Mouse (Mus musculus): ENCODE measurements around the gene Gltp. TPM values are rescaled to one million over a fixed set of nuclear protein-coding genes. Genes with fewer than 3 reads are reported as not detected.

Gltp gene
- polyA plus RNA-seq, 1 experiment from 2014 or later, result 86.0 TPM

DNA sequence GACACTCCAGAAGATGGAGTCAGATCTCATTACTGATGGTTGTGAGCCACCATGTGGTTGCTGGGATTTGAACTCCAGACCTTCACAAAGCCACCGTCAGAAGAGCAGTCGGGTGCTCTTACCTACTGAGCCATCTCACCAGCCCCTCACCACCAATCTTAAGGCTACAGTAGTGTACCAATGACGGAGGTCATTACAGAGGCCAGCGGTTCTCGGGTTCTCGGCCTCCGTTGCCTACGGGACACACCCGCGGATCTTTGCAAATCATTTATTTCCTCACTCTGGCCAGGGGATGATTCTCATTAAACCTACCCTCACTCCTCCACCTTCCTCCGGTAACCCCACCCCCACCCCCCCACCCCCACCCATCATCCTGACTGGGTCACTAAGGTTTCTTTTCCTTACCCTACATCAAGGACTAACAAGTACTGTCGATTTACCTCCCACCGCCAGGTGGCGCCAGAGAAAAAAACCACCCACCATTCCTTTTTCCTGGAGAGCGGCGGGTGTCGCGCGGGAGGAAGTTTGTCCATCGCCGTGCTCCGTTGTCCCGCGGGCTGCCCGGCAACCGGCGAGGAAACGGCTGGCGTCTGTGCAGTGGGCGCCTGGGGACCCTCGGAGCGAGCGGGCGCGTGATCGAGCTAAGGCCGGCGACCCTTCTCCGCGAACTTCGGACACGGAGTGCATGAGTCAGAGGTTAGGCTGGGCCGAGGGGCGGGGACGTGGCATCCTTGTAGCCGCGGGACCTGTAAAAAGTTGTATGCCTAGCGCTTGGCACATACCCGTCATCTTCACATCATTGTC, 16.7 kb upstream of the Gltp start, which contains the start of gene Tchp:
Gene Tchp, plus strand, starts transcription at position 496 of the 804 bp plus-strand sequence.
- ATAC-seq (ENCODE audit: low FRiP score, low TSS enrichment), result peak; percentile 83
- Histone ChIP-seq H3K9me3 (ENCODE audit: low read length) (no peaks in the 10 kb centered on the region), H3K4me2 (replicated peaks; ENCODE audit: low read depth, low read length) (peak within 1 kb of the TSS; percentile 87), H3K4me3 (ENCODE audit: low read length) (peak within 1 kb of the TSS; percentile 71), H3K27me3 (ENCODE audit: insufficient read depth, low read length) (no peaks in the 10 kb centered on the region), H3K27ac (ENCODE audit: low read length) (no peak within 1 kb of the TSS), H3K36me3 (ENCODE audit: insufficient read depth, low read length) (peaks cover 28% of the 10 kb centered on the region), H3K4me1 (ENCODE audit: insufficient read depth, low read length) (peaks cover 8% of the 10 kb centered on the region), H3K9ac (replicated peaks; ENCODE audit: low read length) (peak within 1 kb of the TSS; percentile 74)
- WGBS, result 3% methylated on average over 47 of the region's 49 CpGs

DNA sequence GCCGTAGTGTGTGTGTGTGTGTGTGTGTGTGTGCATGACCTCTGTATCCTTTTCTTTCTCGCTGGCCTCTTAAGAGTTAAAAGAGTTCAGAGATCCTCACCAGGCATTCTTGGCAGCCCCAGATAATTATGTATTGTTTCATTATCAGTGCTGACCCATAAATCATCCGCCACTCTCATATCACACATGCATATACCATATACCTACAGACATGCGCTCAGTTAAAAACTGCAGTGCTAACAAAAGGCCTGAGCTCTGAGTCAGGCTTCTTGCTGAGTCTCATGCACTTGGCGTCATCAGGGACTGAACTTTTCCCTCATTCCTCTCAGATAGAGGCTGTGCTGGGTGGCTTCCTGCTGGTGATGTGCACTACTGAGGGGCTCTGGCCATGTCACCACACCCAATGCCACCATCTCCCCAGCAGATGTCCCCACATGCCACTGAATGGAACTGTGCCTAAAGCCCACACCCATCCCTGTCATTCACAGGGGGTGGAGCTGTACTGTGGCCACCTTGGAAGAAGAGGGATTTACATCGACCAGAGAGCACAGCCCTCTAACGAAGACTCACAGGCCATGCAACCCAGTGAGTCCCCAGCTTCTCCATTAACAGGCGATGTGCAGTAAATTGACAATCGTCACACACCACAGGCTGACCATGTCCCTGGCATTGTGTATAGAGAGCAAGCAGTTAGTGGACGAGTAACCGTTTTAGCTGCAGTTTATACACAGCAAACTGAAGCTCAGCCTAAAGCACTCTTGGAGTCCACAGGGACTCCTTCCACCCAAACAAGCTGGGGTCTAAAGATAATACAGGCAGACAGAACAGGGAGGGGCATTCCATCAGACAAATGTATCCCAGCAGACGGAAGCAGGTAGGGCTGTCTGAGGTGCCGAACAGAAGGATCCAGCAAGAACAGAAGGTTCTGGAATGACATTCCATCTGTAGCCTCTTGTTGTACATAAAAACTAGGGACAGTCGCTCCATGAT, 11.9 kb upstream of the Gltp start:
- Histone ChIP-seq H3K27ac (ENCODE audit: low read length) (no peak overlapping the region), H3K36me3 (ENCODE audit: insufficient read depth, low read length) (no peaks in the 10 kb centered on the region), H3K4me3 (ENCODE audit: low read length) (no peak overlapping the region), H3K9ac (replicated peaks; ENCODE audit: low read length) (no peak overlapping the region), H3K27me3 (ENCODE audit: insufficient read depth, low read length) (no peaks in the 10 kb centered on the region), H3K9me3 (ENCODE audit: low read length) (no peaks in the 10 kb centered on the region), H3K4me1 (ENCODE audit: insufficient read depth, low read length) (no peaks in the 10 kb centered on the region), H3K4me2 (replicated peaks; ENCODE audit: low read depth, low read length) (no peak overlapping the region)
- ATAC-seq (ENCODE audit: low FRiP score, low TSS enrichment), result peak; percentile 80
- 61% methylated on average over 14 of the region's 14 CpGs for WGBS

DNA sequence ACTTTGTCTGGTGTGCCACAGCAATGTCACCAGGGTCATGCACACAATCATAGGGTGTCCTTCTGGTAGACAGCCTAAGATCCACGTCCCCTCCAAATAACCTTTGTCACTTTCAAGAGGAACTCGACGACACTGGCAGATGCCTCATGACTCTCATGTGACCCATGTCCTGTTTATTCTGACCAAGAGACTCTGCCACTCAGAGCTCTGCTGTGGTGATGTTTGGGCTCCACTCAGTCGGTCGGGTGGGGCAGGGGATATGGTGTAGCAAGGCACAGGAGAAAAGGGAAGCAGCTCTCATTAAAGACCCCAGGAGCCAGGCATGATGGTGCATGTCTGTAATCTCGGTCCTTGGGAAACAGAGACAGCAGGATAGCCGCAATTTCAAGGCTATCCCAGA, 8.2 kb upstream of the Gltp start:
- WGBS, result 61% methylated on average over 7 of the region's 7 CpGs
- no peaks in the 10 kb centered on the region for H3K27me3 ChIP-seq (ENCODE audit: insufficient read depth, low read length)
- no peak overlapping the region for H3K4me3 ChIP-seq (ENCODE audit: low read length)
- no peaks in the 10 kb centered on the region for H3K36me3 ChIP-seq (ENCODE audit: insufficient read depth, low read length)
- no peak for ATAC-seq (ENCODE audit: low FRiP score, low TSS enrichment)
- H3K4me2 ChIP-seq (replicated peaks; ENCODE audit: low read depth, low read length), result no peak overlapping the region
- H3K9me3 ChIP-seq (ENCODE audit: low read length), result no peaks in the 10 kb centered on the region
- H3K9ac ChIP-seq (replicated peaks; ENCODE audit: low read length), result no peak overlapping the region
- H3K27ac ChIP-seq (ENCODE audit: low read length), result no peak overlapping the region
- no peaks in the 10 kb centered on the region for H3K4me1 ChIP-seq (ENCODE audit: insufficient read depth, low read length)

DNA sequence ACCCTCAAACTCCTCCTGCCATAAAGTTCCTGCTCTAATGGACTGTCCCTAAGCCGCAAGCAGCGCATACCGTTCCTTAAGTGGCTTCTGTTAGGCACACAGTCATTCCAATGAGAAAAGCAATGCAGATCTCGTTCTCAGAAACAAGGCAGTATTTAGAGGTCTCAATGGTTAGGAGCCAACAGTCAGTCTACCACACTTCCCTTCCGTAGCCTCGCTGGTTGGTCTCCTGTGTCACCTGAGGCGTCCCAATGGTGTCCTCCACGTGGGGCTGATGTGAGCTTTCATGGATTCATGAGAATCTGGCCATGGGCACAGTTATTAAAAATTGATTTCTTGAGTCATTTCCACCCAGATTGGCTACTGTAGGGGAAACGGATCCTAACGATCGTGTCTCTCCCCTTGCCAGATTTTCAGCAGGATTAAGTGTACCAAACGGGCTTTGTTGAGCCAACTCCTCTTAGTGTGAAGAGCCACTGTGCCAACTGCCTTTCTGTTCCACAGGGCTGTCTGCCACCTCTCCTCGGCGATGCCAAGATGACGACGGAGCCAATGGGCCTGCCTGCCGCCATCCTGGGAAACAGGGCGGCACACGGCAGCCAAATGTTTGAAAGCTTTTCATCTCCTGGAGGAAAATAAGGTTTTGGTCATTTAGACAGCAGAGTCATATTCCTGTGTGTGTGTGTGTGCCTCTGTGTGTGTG, 7.4 kb upstream of the Gltp start:
- no peaks in the 10 kb centered on the region for H3K4me1 ChIP-seq (ENCODE audit: insufficient read depth, low read length)
- H3K4me3 ChIP-seq (ENCODE audit: low read length), result no peak overlapping the region
- no peak overlapping the region for H3K9ac ChIP-seq (replicated peaks; ENCODE audit: low read length)
- H3K27ac ChIP-seq (ENCODE audit: low read length), result no peak overlapping the region
- no peaks in the 10 kb centered on the region for H3K27me3 ChIP-seq (ENCODE audit: insufficient read depth, low read length)
- ATAC-seq (ENCODE audit: low FRiP score, low TSS enrichment), result no peak
- no peak overlapping the region for H3K4me2 ChIP-seq (replicated peaks; ENCODE audit: low read depth, low read length)
- no peaks in the 10 kb centered on the region for H3K9me3 ChIP-seq (ENCODE audit: low read length)
- no peaks in the 10 kb centered on the region for H3K36me3 ChIP-seq (ENCODE audit: insufficient read depth, low read length)
- 88% methylated on average over 19 of the region's 19 CpGs for WGBS

DNA sequence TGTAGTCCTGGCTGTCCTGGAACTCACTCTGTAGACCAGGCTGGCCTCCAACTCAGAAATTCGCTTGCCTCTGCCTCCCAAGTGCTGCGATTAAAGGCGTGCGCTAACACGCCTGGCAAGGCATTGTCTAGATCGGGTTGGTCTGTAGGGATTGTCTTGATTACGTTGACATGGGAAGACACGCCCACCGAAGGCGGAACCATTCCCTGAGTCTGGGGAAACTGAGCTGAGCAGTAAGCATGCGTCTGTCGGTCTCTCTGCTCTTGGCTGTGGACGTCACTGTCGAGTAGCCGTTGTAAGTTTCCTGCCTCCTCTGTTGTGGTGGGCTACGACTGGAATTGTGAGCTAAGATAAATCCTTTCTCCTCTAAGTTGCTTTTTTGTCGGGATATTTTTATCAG, 6.2 kb upstream of the Gltp start:
- Histone ChIP-seq H3K4me1 (ENCODE audit: insufficient read depth, low read length) (no peaks in the 10 kb centered on the region), H3K27ac (ENCODE audit: low read length) (no peak overlapping the region), H3K9ac (replicated peaks; ENCODE audit: low read length) (no peak overlapping the region), H3K36me3 (ENCODE audit: insufficient read depth, low read length) (no peaks in the 10 kb centered on the region), H3K27me3 (ENCODE audit: insufficient read depth, low read length) (no peaks in the 10 kb centered on the region), H3K4me3 (ENCODE audit: low read length) (no peak overlapping the region), H3K4me2 (replicated peaks; ENCODE audit: low read depth, low read length) (no peak overlapping the region), H3K9me3 (ENCODE audit: low read length) (no peaks in the 10 kb centered on the region)
- ATAC-seq (ENCODE audit: low FRiP score, low TSS enrichment), result no peak
- 84% methylated on average over 17 of the region's 17 CpGs for WGBS

DNA sequence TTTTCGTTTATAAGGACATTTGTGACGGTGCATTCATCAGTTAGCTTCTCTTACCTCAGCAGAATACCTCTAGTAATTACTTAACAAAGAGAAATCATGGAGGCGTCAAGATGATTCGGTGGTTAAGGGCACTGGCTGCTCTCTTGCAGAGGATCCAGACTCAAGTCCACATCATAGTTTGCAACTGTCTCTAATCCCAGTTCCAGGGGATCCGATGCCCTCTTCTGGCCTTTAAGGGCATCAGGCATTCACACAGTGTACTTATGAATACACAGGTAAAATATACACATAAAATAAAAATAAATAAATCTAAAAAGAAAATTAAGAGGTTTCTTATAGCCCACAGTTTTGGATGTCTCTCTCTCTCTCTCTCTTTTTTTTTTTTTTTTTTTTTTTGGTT, 5.0 kb upstream of the Gltp start:
- Histone ChIP-seq H3K9ac (replicated peaks; ENCODE audit: low read length) (no peak overlapping the region), H3K4me1 (ENCODE audit: insufficient read depth, low read length) (peaks cover 5% of the 10 kb centered on the region; the same call in 1 of the 2 replicates), H3K27me3 (ENCODE audit: insufficient read depth, low read length) (no peaks in the 10 kb centered on the region), H3K27ac (ENCODE audit: low read length) (no peak overlapping the region), H3K4me3 (ENCODE audit: low read length) (no peak overlapping the region), H3K4me2 (replicated peaks; ENCODE audit: low read depth, low read length) (no peak overlapping the region), H3K9me3 (ENCODE audit: low read length) (no peaks in the 10 kb centered on the region), H3K36me3 (ENCODE audit: insufficient read depth, low read length) (no peaks in the 10 kb centered on the region)
- 67% methylated on average over 5 of the region's 5 CpGs for WGBS
- no peak for ATAC-seq (ENCODE audit: low FRiP score, low TSS enrichment)

DNA sequence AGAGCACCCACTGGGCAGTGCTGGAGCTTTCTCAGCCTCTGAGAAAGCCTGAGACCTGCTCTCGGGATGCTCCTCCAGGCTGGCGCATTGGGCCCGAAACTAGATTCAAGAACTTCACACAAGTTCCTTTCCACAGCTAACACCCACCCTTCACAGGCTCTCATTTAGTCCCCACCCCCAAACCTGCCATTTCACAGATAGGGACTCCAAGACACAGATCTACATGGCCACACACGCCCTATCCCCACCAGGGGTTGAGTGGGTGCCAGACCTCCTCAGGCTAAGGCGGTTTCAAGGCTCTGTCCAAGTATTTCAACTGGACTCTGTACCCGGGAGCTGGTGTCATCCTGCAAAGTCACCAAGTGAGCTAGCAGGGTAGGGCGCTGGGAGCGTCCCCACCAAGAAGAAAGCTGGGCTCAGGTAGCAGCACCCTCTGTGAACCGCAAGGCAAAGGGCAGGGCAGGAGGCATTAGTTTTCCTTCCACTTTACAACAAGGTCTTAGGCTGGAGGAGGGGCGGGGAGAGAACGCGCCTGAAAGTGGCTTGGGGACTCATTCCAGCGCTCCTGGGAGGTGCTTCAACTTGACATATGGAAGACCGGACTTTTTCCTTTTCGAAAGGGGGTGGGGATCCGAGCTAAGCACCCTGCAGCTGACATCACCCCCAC, 951 bp downstream of the Gltp start:
- H3K4me1 ChIP-seq (ENCODE audit: insufficient read depth, low read length), result peaks cover 21% of the 10 kb centered on the region
- H3K9ac ChIP-seq (replicated peaks; ENCODE audit: low read length), result peak overlapping the region; percentile 86
- H3K27me3 ChIP-seq (ENCODE audit: insufficient read depth, low read length), result no peaks in the 10 kb centered on the region
- WGBS, result 17% methylated on average over 16 of the region's 16 CpGs
- H3K9me3 ChIP-seq (ENCODE audit: low read length), result no peaks in the 10 kb centered on the region
- H3K36me3 ChIP-seq (ENCODE audit: insufficient read depth, low read length), result no peaks in the 10 kb centered on the region
- H3K4me2 ChIP-seq (replicated peaks; ENCODE audit: low read depth, low read length), result peak overlapping the region; percentile 93
- no peak overlapping the region for H3K27ac ChIP-seq (ENCODE audit: low read length)
- H3K4me3 ChIP-seq (ENCODE audit: low read length), result peak overlapping the region; percentile 65
- peak; percentile 40; the same call in 1 of the 2 replicates for ATAC-seq (ENCODE audit: low FRiP score, low TSS enrichment)

DNA sequence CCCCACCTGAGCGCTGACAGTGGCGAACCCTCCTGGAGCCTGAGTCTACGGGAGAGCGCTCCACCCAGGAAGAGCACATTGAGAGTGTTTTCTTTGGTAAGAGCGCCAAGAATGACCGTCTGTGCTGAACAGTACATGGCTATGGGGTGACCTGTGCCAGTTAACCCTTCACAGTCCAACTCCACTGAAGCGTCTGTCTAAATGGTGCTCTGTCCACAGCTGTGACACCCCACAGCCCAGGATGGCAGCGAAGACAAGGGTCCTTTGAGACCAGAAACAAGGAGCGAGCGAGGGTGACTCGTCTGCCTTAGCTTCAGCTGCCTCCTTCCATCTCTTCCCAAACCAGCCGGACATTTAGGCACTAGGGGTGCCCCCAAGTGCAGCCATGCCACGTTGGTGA, 2.1 kb downstream of the Gltp start:
- H3K9ac ChIP-seq (replicated peaks; ENCODE audit: low read length), result no peak overlapping the region
- H3K4me2 ChIP-seq (replicated peaks; ENCODE audit: low read depth, low read length), result no peak overlapping the region
- H3K4me1 ChIP-seq (ENCODE audit: insufficient read depth, low read length), result peaks cover 28% of the 10 kb centered on the region
- H3K4me3 ChIP-seq (ENCODE audit: low read length), result no peak overlapping the region
- no peaks in the 10 kb centered on the region for H3K36me3 ChIP-seq (ENCODE audit: insufficient read depth, low read length)
- H3K27me3 ChIP-seq (ENCODE audit: insufficient read depth, low read length), result no peaks in the 10 kb centered on the region
- no peak for ATAC-seq (ENCODE audit: low FRiP score, low TSS enrichment)
- WGBS, result 77% methylated on average over 13 of the region's 13 CpGs
- no peak overlapping the region for H3K27ac ChIP-seq (ENCODE audit: low read length)
- H3K9me3 ChIP-seq (ENCODE audit: low read length), result no peaks in the 10 kb centered on the region

DNA sequence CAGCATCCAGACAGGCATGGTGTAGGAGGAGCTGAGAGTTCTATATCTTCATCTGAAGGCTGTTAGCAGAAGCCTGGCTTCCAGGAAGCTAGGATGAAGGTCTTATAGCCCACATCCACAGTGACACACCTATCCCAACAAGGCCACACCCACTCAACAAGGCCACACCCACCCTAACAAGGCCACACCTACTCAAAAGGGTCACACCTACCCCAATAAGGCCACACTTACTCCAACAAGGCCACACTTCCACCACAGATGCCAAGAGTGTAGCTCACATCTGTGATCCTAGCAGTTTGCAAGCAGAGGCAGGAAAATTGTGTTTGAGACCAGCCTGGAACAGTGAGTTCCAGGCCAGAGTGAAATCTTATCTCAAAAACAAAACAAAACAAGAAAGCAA, 2.9 kb downstream of the Gltp start:
- no peak overlapping the region for H3K27ac ChIP-seq (ENCODE audit: low read length)
- peaks cover 36% of the 10 kb centered on the region for H3K4me1 ChIP-seq (ENCODE audit: insufficient read depth, low read length)
- no peaks in the 10 kb centered on the region for H3K27me3 ChIP-seq (ENCODE audit: insufficient read depth, low read length)
- no peaks in the 10 kb centered on the region for H3K9me3 ChIP-seq (ENCODE audit: low read length)
- ATAC-seq (ENCODE audit: low FRiP score, low TSS enrichment), result no peak
- no peak overlapping the region for H3K9ac ChIP-seq (replicated peaks; ENCODE audit: low read length)
- H3K4me2 ChIP-seq (replicated peaks; ENCODE audit: low read depth, low read length), result no peak overlapping the region
- no peak overlapping the region for H3K4me3 ChIP-seq (ENCODE audit: low read length)
- no peaks in the 10 kb centered on the region for H3K36me3 ChIP-seq (ENCODE audit: insufficient read depth, low read length)
